Mouse (Mus musculus) bone marrow, adult 2 months (tissue): ENCODE data around the gene Sept9. TPM values are rescaled to one million over a fixed set of nuclear protein-coding genes. Genes with fewer than 3 reads are reported as not detected.

Experiments used
- H3K27ac ChIP-seq: fragments of 200-500 bp; 2 replicates; pipeline ENCODE4 v1.5.1; 2012; ENCODE audit warnings: low read depth, mild to moderate bottlenecking, control low read depth, inconsistent platforms, low read length; ENCODE audit not compliant: control insufficient read depth, poor library complexity, insufficient read depth
- H3K4me1 ChIP-seq: fragments of 200-500 bp; 2 replicates; pipeline ENCODE4 v1.6.1; 2011; ENCODE audit warnings: low read length; ENCODE audit not compliant: control insufficient read depth, insufficient read depth
- H3K4me3 ChIP-seq: fragments of 200-500 bp; replicated peaks from 2 replicates; pipeline ENCODE3; 2011; ENCODE audit warnings: mild to moderate bottlenecking, low read depth, low read length, control low read depth; ENCODE audit not compliant: control insufficient read depth
- CTCF ChIP-seq: fragments of 200-500 bp; IDR thresholded peaks from 2 replicates; pipeline ENCODE4 v1.5.1; 2011; ENCODE audit warnings: low read length, control low read depth; ENCODE audit not compliant: control insufficient read depth, insufficient read depth
- POLR2A ChIP-seq: fragments of 200-500 bp; IDR thresholded peaks from 2 replicates; pipeline ENCODE4 v1.6.1; 2011; ENCODE audit warnings: low read depth, mild to moderate bottlenecking, control low read depth, low read length, borderline replicate concordance; ENCODE audit not compliant: control insufficient read depth
- WGBS: fragments of 180-500 bp; shearing (Covaris S2); methylation state at CpG from one replicate; pipeline ENCODE4 v1.1.7; 2018; 5-methylcytosine and 5-hydroxymethylcytosine counted together
- polyA plus RNA-seq: library from polyadenylated mRNA; stranded (reverse); fragments of >200 nt; gene quantifications from 2 replicates; pipeline ENCODE4 v1.2.4, GENCODE M21; 2011; ENCODE audit warnings: low replicate concordance; ENCODE audit not compliant: missing spikeins, insufficient read depth, insufficient read length

Sept9 gene
- polyA plus RNA-seq, 1 experiment: 51.6 TPM

DNA sequence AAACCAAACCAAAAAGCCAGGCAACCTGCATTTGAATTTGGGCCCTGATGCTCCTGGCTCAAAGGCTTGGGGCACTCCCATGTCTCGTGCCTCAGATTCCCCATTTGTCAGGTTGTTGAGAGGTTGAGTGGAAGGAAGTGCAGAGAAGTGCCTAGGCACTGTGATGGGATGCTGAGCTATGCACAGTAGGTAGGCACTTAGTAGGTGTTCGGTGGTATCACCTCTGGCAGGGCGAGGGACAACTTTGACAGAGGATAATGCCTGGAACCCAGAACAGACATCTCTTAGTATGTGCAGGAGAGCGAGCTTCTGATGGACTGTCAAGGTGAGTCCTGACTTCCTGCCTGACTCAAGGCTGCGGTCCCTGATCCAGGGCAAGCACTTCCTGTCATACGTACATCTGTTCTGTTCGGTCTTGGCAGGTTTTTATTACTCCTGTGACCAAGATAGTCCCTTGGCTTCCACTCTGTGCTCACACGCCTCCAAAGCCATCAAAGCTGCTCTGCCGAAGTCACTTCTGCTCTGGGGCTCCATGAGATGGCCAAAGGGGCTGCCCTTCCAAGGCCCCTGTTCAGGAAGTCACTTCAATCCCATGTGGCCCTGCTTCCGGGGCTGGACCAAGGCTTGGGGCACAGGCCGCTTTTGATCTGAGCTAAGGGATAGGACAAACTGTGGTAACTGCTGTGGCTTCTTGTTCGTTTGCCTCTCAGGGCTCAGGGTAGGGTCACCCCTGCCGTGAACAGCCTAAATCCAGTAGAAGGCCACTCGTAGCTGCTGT lies 107.0 kb downstream of the Sept9 start:
- H3K4me1 ChIP-seq: peaks cover 7% of the 10 kb centered on the region
- no peak overlapping the region for H3K27ac ChIP-seq
- WGBS: 26% methylated on average over 14 of the region's 14 CpGs
- H3K4me3 ChIP-seq: no peak overlapping the region
- TF ChIP-seq CTCF (no peak), POLR2A (no peak)

DNA sequence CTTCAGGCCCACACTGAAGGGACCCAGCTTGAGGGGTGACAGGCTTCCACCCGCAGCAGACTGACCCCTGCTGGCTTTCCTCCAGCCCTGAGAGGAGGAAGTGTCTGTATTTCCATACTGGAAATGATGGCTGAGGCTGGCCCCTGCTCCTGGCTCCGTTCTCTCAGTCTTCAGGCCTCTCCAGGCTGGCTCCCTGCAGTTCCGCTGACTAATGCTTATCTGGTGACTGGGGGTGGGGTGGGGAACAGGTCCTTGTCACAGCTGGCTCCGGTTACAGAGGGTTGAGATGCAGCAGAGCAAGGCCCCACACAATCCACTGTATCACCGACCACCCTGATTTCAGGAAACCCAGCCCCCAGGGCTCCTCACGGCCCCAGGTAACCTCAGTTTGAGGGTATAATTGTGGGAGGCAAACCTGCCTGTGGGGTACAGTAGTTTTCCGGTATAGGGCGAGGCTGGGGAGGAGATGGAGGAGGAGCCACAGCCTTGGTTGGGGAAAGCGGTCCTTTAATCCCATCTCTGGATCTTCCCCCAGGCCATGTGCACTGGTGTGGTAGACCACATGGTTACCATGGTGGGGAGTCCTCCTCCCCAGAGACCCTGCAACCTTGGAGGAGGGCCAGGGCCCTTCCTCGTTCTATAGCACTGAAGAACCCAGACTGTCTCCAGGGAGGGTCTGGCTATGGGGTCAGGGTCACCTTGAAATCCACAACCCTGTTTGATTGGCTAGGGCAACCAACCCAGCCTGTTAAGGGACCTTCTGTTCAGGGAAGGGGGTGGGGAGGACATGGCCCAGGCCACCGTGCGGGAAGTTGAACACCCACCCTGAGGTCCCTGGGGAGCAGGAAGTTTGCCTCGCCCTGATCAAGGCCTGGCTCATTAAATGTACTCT lies 108.7 kb downstream of the Sept9 start:
- Histone ChIP-seq H3K4me1 (peaks cover 7% of the 10 kb centered on the region), H3K27ac (no peak overlapping the region; the same call in 1 of the 2 replicates), H3K4me3 (no peak overlapping the region)
- WGBS: 18% methylated on average over 13 of the region's 13 CpGs
- no peak for TF ChIP-seq CTCF
- TF ChIP-seq POLR2A: no peak

DNA sequence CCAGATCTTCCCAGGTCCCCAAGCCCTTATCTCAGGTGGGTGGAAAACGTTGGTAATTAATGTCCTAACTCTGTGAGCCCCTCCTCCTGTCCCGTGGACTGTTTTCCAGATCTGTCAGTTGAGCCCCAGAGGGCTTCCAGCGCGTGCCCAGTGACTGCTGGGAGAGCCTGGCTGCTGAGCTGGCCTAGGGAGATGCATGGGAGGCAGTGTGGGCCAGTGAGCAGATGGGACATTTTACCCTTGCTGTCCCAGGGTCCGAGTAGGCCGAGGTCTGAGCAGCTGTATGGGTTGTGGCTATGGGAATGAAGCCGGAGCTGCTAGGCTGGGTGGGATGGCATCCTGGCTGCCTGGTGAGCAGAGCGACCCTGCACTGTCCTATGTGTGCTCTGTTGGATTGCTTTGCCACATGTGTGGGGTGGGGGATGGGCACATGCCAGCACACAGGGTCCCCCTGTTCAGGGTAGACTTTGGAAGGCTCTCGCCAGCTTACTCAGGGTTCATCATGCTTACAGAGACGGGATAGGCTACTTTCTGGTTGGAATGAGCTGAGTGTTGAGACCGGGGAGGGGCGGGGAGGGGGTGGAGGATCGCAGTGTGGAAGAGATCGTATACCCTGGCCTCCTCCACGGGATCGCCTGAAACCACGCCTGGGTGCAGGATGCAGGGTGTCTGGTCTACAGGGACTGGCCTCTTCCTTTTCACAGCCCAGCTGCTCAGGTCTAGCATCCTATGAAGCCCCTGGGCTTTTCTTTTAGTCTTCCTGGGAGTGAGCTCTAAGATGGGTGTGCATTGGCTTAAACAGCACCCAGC lies 109.9 kb downstream of the Sept9 start:
- no peak for TF ChIP-seq POLR2A
- TF ChIP-seq CTCF: no peak
- Histone ChIP-seq H3K4me1 (peaks cover 7% of the 10 kb centered on the region), H3K27ac (no peak overlapping the region), H3K4me3 (no peak overlapping the region)
- WGBS: 73% methylated on average over 17 of the region's 17 CpGs

DNA sequence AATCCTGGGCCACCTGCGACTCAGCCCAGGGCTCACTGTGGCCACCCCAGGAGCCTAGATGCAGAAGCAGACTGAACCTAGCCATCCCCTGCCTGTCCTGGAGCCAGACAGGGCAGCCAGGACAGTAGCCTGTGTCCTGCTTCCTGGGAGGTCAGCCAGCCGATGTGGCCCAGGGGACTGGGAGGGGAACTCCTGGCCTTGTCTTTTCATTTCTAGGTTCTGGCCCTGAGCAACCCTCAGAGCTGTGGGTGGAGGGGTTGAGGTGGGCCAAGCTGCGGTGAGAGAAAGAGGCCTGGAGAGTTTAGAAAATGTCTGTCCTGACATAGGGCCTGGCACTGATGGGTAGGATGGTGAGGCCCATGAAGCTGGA lies 110.4 kb downstream of the Sept9 start:
- H3K4me3 ChIP-seq: no peak overlapping the region
- H3K27ac ChIP-seq: no peak overlapping the region
- 73% methylated on average over 3 of the region's 3 CpGs for WGBS

DNA sequence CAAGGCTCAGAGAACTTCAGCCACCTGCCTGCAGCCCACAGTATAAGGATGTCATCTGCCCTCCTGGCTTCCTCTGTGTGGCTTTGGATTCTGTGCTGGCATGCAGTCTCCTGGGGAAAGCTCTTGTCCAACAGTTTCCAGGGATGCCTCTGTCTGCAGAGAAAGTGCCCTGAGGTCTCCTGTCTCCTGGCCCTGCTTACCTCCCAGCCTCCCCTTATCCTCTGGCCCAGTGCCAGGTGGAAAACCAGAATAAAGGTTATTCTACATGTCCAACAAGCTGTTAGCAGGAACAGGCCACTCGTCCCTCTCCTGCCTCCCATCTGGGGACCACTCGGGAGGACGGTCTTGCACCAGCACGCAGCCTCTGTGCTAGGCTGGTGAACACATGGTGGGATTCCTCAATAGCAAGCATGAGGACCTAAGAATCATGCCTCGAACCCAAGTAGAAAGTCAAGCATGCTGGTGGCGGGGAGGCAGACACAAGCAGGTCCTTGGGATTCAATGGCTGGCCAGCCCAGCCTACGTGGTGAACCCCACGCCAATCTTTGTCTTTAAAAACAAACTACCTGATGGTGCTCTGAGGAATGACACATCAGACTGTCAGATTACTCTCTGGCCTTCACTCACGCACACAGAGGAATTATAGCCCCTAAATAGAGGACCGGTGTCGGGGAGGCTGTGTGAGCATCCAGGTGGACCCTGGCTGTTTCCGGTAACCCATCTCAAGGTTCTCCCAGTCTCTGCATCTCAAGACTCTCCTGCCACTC lies 111.1 kb downstream of the Sept9 start:
- 87% methylated on average over 12 of the region's 12 CpGs for WGBS

More for the DNA sequence above, 110.4 kb downstream of the Sept9 start:
- no peak for TF ChIP-seq POLR2A
- no peak for TF ChIP-seq CTCF
- peaks cover 7% of the 10 kb centered on the region for H3K4me1 ChIP-seq

DNA sequence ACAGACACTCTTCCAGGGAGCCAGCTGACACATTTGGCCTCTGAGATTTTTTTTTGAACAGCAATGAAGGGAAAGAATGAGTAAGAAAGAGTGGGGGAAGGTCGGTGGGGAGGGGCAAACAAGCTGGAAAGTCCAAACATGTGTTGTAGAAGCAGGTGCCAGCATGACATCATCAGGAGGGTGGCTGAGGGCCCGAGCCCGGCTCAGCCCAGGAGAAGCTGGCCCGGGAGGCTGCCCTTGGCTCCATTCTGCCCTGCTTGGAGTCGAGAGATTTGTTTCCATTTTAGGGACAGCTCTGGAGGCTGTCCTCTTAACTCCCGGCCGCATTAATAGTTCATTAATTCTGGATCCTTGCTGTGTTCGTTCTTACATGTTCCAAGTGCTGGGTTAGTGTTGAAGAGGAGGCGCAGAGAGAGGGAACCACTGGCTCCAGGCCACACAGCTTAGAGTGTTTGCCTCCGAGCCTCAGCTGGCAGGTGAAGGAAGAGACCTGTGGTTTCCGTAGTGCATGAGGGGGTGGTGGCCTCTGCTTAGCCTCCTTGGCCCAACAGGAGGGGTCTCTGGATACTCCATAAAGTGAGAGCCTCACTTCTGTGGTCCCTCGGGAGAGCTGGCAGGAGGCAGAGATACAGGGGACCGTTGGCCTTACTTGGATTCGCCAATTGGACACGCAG lies 111.8 kb downstream of the Sept9 start:
- H3K27ac ChIP-seq: no peak overlapping the region
- 46% methylated on average over 15 of the region's 15 CpGs for WGBS

More for the DNA sequence above, 111.1 kb downstream of the Sept9 start:
- Histone ChIP-seq H3K27ac (no peak overlapping the region), H3K4me3 (no peak overlapping the region), H3K4me1 (peaks cover 7% of the 10 kb centered on the region)
- no peak for TF ChIP-seq CTCF

More for the DNA sequence above, 111.8 kb downstream of the Sept9 start:
- TF ChIP-seq CTCF (no peak), POLR2A (no peak)
- H3K4me1 ChIP-seq: peaks cover 6% of the 10 kb centered on the region
- H3K4me3 ChIP-seq: no peak overlapping the region
